Mouse (Mus musculus): ENCODE results near the gene Lrrc10. TPM values are rescaled to one million over a fixed set of nuclear protein-coding genes. Genes with fewer than 3 reads are reported as not detected.
"Not testable (repeated sequence)": the region's sequence is repeated elsewhere in the genome, so short reads cannot be mapped to it uniquely, and the experiment has no call there.

Lrrc10 gene
- total RNA-seq (2021) = 100 to 1,000 TPM; 247 to 264 TPM
- long read RNA-seq, experiment 1, transcript Lrrc10-201 (1 exons, 1,428 nt) = major isoform, 112 of 113 reads
- long read RNA-seq, experiment 1, partial matches to known transcripts = 0 of 113 reads
- long read RNA-seq, experiment 1, other reads (novel, unspliced or antisense) = 1 of 113 reads
- long read RNA-seq, experiment 2, transcript Lrrc10-201 (1 exons, 1,428 nt) = major isoform, 67 of 67 reads
- long read RNA-seq, experiment 2, partial matches to known transcripts = 0 of 67 reads
- long read RNA-seq, experiment 2, other reads (novel, unspliced or antisense) = 0 of 67 reads

DNA sequence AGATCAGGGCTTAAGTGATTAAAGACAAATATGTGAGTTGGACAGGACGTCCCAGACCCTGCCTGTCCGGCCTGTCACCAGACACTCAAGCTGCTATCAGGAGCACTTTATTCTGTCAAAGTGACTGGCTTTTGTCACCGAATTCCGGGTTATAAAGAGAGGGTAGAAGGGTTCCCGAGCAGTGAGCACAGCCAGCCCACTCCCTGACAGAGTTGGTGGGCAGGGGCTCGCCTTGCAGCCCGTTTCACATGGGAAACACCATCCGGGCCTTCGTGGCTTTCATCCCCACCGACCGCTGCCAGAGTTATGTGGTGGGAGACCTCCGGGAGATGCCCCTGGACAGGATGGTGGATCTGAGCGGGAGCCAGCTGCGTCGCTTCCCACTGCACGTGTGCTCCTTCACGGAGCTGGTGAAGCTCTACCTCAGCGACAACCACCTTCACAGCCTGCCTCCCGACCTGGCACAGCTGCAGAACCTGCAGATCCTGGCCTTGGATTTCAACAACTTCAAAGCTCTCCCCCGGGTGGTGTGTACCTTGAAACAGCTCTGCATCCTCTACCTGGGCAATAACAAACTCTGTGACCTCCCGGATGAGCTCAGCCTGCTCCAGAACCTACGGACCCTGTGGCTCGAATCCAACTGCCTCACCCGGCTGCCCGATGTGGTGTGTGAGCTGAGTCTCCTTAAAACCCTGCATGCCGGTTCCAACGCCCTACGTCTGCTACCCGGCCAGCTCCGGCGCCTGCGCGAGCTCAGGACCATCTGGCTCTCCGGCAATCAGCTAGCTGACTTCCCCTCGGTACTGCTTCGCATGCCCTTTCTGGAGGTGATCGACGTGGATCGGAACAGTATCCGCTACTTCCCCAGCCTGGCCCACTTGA, at the start of gene Lrrc10:
Gene Lrrc10 (plus strand): TSS at position 167 of the 882 bp plus-strand sequence.
- intact Hi-C loops (cut with DNase I) = no loop called here
- DNase-seq = peak; percentile 47 to 48

DNA sequence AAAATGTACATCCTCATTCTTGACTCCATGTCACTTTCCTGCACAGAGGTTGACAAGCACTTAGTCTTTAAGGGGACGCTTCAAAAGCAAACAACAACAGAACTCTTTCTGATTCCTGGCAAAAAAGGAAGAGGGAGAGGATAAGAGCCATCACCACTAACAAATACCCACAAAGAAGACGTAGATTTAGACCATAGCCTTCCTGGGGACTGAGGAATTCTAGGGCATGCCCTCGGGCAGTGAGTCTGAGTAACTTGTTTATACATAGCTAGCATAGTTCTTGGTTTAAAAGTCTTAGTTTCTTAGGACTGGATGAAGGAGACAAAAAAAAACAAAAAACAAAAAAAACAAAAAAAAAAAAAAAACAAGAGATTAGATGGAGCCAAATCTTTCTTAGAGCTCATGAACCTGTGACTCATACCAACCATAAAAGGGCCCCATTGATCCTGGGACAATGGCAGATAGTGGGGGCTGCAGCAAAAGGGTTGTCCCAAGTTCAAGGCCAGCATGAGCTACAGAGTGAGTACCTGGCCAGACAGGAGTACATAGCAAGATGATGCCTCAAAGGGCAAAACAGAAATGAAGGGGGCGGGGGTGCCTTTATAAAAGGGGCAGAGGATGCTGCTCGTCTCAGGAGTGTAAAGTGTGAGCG, 49.4 kb upstream of the Lrrc10 start:
- DNase-seq = no peak
- intact Hi-C loops (cut with DNase I) = no loop called here

GRCm38 (mm10) chr10:116996236-116996600, 48.9 kb upstream of the Lrrc10 start:
- intact Hi-C loops (cut with DNase I) = no loop called here
- DNase-seq = peak; percentile 65 to 74

- intact Hi-C loops (cut with DNase I) = no loop called here
- DNase-seq = no peak
These were observed 46.3 kb upstream of the Lrrc10 start for GRCm38 (mm10) chr10:116998716-116999455.

- DNase-seq = no peak
- intact Hi-C loops (cut with DNase I) = no loop called here
These were observed 44.2 kb upstream of the Lrrc10 start for GRCm38 (mm10) chr10:117000975-117001374.

- DNase-seq = no peak
- intact Hi-C loops (cut with DNase I) = no loop called here
These were observed 40.4 kb upstream of the Lrrc10 start for GRCm38 (mm10) chr10:117004695-117005094.

DNA sequence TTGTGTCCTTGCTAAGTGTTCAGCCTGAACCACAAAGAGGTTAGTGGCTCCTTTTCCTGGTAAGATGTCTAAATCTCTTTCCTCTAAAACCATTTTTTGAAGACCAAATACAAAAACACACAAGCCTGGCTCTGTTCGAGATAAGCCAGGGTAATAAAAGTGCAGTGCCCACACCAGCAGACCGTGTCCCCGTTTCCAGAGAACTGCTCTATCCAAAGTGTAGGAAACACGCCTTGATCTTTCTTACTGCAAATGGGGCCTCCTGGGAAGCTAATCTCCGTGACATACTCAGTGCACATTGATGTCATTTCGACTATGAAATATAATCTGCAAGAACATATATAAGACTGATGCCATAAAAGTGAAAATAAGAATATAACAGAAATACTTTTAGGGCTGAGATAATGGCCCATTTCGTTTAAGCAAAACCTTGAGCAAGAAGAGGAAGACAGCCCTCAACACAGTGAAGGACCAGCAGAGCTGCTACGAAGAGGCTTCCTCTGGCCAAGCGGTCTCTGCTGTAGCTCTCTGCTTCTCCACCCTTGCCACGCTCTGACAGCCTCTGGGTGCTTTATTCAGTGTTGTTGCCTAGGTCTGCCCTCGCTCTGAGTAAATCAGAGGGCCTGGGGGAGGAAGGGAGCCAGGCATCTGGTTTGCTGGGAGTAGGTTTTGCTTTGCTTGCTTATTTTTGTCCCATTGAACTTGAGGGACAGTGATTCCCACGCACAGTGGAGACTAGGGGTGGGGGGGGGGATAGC, 39.3 kb upstream of the Lrrc10 start:
- intact Hi-C loops (cut with DNase I) = no loop called here
- no peak for DNase-seq

GRCm38 (mm10) chr10:117009691-117010090, 35.5 kb upstream of the Lrrc10 start:
- intact Hi-C loops (cut with DNase I) = no loop called here
- DNase-seq = no peak

- DNase-seq = no peak
- intact Hi-C loops (cut with DNase I) = no loop called here
These were observed 34.1 kb upstream of the Lrrc10 start for GRCm38 (mm10) chr10:117011047-117011446.

DNA sequence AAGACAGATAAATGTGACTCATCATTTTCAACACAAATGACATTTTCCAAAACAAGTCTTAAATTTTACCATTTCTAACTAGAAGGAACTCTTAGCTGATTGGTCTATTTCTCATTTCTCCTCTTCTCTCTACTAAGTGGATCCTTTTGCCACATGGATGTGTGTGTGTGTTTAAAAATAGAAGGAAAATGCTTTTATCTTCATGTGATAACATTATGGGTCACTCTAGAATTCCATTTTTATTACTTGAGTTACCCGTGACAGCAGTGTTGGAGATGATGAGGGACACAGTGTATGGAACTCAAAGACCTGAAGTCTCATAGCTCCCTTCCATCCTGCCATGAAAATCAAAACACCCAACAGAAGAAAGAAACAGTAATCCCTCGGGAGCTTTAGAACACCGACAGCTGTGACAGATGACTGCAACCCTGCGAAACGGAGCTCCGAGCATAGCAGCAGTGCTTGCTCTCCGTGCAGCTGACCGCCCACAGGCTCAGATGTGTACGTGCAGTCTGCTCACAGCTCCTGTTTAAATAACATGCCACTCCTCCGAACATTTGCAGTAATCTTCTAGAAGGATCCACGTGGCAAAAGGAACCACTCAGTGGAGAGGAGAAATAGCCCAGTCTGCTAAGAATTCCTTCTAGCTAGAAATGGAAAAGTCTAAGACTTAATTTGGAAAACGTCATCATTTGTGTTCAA, 31.3 kb upstream of the Lrrc10 start:
- intact Hi-C loops (cut with DNase I) = no loop called here
- peak in 1 of 2 experiments; percentile 19 for DNase-seq

- intact Hi-C loops (cut with DNase I) = no loop called here
- DNase-seq = no peak
These were observed 30.6 kb upstream of the Lrrc10 start for GRCm38 (mm10) chr10:117014565-117014964.

- peak; percentile 37 to 58 for DNase-seq
- intact Hi-C loops (cut with DNase I) = no loop called here
These were observed 26.8 kb upstream of the Lrrc10 start for GRCm38 (mm10) chr10:117018281-117018840.

GRCm38 (mm10) chr10:117021020-117021754, 24.0 kb upstream of the Lrrc10 start:
- no peak for DNase-seq
- intact Hi-C loops (cut with DNase I) = no loop called here

- no peak for DNase-seq
- intact Hi-C loops (cut with DNase I) = no loop called here
These were observed 21.4 kb upstream of the Lrrc10 start for GRCm38 (mm10) chr10:117023693-117024092.

- intact Hi-C loops (cut with DNase I); DNase-seq: not testable (repeated sequence)
These were observed 19.4 kb upstream of the Lrrc10 start for GRCm38 (mm10) chr10:117025776-117026175.

DNA sequence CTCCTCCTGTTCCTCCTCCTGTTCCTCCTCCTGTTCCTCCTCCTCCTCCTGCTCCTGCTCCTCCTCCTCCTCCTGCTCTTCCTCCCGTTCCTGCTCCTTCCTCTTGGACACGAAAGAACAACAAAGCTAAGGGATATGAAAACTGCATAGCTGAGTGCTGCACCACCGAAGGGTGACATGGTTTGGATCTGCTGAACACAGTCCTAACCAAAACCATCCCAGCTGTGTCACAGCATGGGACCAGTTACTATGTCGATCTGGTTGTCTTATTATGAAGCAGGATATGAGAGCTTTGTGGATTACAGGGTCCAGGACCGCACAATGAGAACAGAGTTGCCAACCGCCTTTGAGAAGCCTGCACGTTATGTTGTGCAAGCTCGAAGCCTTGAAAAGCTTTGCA, 19.0 kb upstream of the Lrrc10 start:
- intact Hi-C loops (cut with DNase I) = no loop called here
- no peak for DNase-seq

GRCm38 (mm10) chr10:117031160-117031559, 14.0 kb upstream of the Lrrc10 start:
- no peak for DNase-seq
- intact Hi-C loops (cut with DNase I) = loop anchor here (10.0 kb wide), 1 partner anchor 86 kb away; no protein-coding TSS in a partner anchor

DNA sequence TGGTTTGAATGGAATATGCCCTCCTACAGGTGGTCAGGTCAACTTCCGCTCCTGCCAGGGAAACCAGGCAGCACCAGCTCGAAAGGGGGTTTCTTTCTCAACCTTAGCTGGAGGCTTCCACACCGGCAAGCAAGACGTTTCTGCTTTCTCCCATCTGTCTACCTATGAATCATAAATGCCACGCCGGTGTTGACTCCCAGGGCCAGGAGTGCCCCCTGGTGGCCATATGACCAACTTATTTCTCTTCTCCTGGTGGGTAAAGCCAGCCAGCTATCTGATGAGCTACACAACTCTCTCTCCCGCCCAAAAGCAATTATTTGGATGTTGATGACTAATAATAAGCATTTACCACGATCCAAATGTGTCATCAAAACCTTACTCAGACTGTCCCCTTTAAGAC, 11.4 kb upstream of the Lrrc10 start:
- intact Hi-C loops (cut with DNase I) = loop anchor here (2.0 to 10.0 kb wide), 2 partner anchors 53 to 89 kb away; no protein-coding TSS in a partner anchor
- DNase-seq = peak; percentile 82 to 89
